Mouse (Mus musculus): ENCODE results near the gene Gm40460. TPM values are rescaled to one million over a fixed set of nuclear protein-coding genes. Genes with fewer than 3 reads are reported as not detected.
"Not testable (repeated sequence)": the region's sequence is repeated elsewhere in the genome, so short reads cannot be mapped to it uniquely, and the experiment has no call there.

The Gm40460 gene
- not detected in 2 replicates for polyA plus RNA-seq (2014; fragmentation: Nextera tagmentation; extraction: Ambion mirVana)

DNA sequence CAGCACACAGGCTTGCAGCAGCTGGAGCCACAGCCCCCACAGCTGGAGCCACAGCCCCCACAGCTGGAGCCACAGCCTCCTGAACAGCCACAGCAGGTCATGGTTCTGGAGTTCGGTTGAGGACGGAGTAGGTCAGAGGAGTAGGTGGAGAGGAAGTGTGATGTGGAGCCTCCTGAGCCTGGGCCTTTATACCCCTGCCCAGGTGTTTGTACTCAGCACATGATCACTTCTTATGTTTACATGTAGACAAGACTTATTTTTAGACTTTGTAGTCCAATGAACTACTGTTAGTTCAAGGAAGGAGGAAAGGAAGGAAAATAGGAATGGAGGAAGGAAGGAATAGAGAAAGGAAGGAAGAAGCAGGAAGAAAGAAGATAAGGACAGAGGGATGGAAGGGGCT, at the start of gene Gm40460:
Gm40460 (minus strand) TSS at position 101 of the 400 bp plus-strand sequence.
- no peak for DNase-seq (ENCODE audit: low spot score)
- ATAC-seq = no peak
- 58% methylated on average over 2 of the region's 2 CpGs for WGBS

GRCm38 (mm10) chr7:142285910-142286612, 45.2 kb upstream of the Gm40460 start:
- not testable (repeated sequence) for H3K27ac ChIP-seq (ENCODE audit: low read depth, low read length); ATAC-seq; H3K4me2 ChIP-seq (ENCODE audit: low read length); H3K9ac ChIP-seq (ENCODE audit: low read length); H3K27me3 ChIP-seq (replicated peaks; ENCODE audit: control insufficient read depth, insufficient read depth, low read length); H3K4me1 ChIP-seq (ENCODE audit: control insufficient read depth, insufficient read depth, low read length); DNase-seq (ENCODE audit: low spot score); H3K4me3 ChIP-seq (ENCODE audit: low read depth, low read length); H3K36me3 ChIP-seq (ENCODE audit: control insufficient read depth, insufficient read depth, low read length); H3K9me3 ChIP-seq (replicated peaks; ENCODE audit: control insufficient read depth, low read length)
- 82% methylated on average over 9 of the region's 9 CpGs for WGBS

More for the DNA sequence above, at the start of gene Gm40460:
- Histone ChIP-seq H3K4me3 (ENCODE audit: low read depth, low read length) (no peak within 1 kb of the TSS), H3K4me1 (ENCODE audit: control insufficient read depth, insufficient read depth, low read length) (no peaks in the 10 kb centered on the region), H3K9ac (ENCODE audit: low read length) (no peak within 1 kb of the TSS), H3K27me3 (replicated peaks; ENCODE audit: control insufficient read depth, insufficient read depth, low read length) (no peaks in the 10 kb centered on the region), H3K9me3 (replicated peaks; ENCODE audit: control insufficient read depth, low read length) (no peaks in the 10 kb centered on the region), H3K27ac (ENCODE audit: low read depth, low read length) (no peak within 1 kb of the TSS), H3K4me2 (ENCODE audit: low read length) (no peak within 1 kb of the TSS), H3K36me3 (ENCODE audit: control insufficient read depth, insufficient read depth, low read length) (no peaks in the 10 kb centered on the region)

GRCm38 (mm10) chr7:142285130-142285835, 44.4 kb upstream of the Gm40460 start:
- Histone ChIP-seq H3K4me1 (ENCODE audit: control insufficient read depth, insufficient read depth, low read length) (peaks cover 3% of the 10 kb centered on the region; the same call in 1 of the 2 replicates), H3K9me3 (replicated peaks; ENCODE audit: control insufficient read depth, low read length) (no peaks in the 10 kb centered on the region), H3K9ac (ENCODE audit: low read length) (peak overlapping the region; percentile 4; the same call in 1 of the 2 replicates), H3K4me3 (ENCODE audit: low read depth, low read length) (peak overlapping the region; percentile 47), H3K27me3 (replicated peaks; ENCODE audit: control insufficient read depth, insufficient read depth, low read length) (no peaks in the 10 kb centered on the region), H3K4me2 (ENCODE audit: low read length) (peak overlapping the region; percentile 83), H3K36me3 (ENCODE audit: control insufficient read depth, insufficient read depth, low read length) (no peaks in the 10 kb centered on the region), H3K27ac (ENCODE audit: low read depth, low read length) (no peak overlapping the region)
- WGBS = 19% methylated on average over 23 of the region's 23 CpGs
- DNase-seq (ENCODE audit: low spot score) (peak; percentile 63), ATAC-seq (peak; percentile 72)

DNA sequence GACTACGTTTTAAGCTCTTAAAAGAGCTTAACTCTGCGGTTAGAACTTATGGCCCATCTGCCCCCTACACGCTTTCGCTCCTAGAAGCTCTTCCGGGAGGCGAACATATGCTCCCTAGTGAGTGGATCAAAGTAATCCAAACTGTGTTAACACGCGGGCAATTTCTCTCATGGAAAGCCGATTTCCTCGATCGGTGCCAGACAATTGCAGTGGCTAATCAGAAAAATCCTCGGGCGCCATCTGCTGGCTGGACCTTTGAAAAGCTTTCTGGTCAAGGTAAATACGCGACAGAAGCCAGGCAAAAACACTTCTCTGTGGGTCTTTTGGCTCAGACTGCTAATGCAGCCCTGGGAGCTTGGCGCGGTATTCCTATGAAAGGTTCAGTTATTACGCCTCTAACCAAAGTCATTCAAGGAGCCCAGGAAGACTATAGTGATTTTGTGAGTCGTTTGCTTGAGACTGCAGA, 43.8 kb upstream of the Gm40460 start:
- ATAC-seq (peak; percentile 87), DNase-seq (ENCODE audit: low spot score) (peak; percentile 98)
- H3K27ac ChIP-seq (ENCODE audit: low read depth, low read length) = peak overlapping the region; percentile 67
- H3K27me3 ChIP-seq (replicated peaks; ENCODE audit: control insufficient read depth, insufficient read depth, low read length) = no peaks in the 10 kb centered on the region
- H3K4me3 ChIP-seq (ENCODE audit: low read depth, low read length) = peak overlapping the region; percentile 47
- peak overlapping the region; percentile 61 for H3K9ac ChIP-seq (ENCODE audit: low read length)
- under 1% methylated on average over 19 of the region's 19 CpGs for WGBS
- H3K4me2 ChIP-seq (ENCODE audit: low read length) = peak overlapping the region; percentile 83
- H3K4me1 ChIP-seq (ENCODE audit: control insufficient read depth, insufficient read depth, low read length) = peaks cover 3% of the 10 kb centered on the region; the same call in 1 of the 2 replicates
- no peaks in the 10 kb centered on the region for H3K36me3 ChIP-seq (ENCODE audit: control insufficient read depth, insufficient read depth, low read length)
- no peaks in the 10 kb centered on the region for H3K9me3 ChIP-seq (replicated peaks; ENCODE audit: control insufficient read depth, low read length)

- Histone ChIP-seq H3K4me3 (ENCODE audit: low read depth, low read length) (peak overlapping the region; percentile 47), H3K4me1 (ENCODE audit: control insufficient read depth, insufficient read depth, low read length) (peaks cover 3% of the 10 kb centered on the region; the same call in 1 of the 2 replicates), H3K36me3 (ENCODE audit: control insufficient read depth, insufficient read depth, low read length) (no peaks in the 10 kb centered on the region), H3K4me2 (ENCODE audit: low read length) (peak overlapping the region; percentile 83), H3K27ac (ENCODE audit: low read depth, low read length) (peak overlapping the region; percentile 67), H3K27me3 (replicated peaks; ENCODE audit: control insufficient read depth, insufficient read depth, low read length) (no peaks in the 10 kb centered on the region), H3K9ac (ENCODE audit: low read length) (peak overlapping the region; percentile 61), H3K9me3 (replicated peaks; ENCODE audit: control insufficient read depth, low read length) (no peaks in the 10 kb centered on the region)
- ATAC-seq = peak; percentile 82
- WGBS = 1% methylated on average over 38 of the region's 38 CpGs
- peak; percentile 73 for DNase-seq (ENCODE audit: low spot score)
Observed at GRCm38 (mm10) chr7:142284023-142284591, 43.2 kb upstream of the Gm40460 start.

GRCm38 (mm10) chr7:142282847-142283246, 42.0 kb upstream of the Gm40460 start:
- not testable (repeated sequence) for H3K27ac ChIP-seq (ENCODE audit: low read depth, low read length); H3K36me3 ChIP-seq (ENCODE audit: control insufficient read depth, insufficient read depth, low read length); H3K9me3 ChIP-seq (replicated peaks; ENCODE audit: control insufficient read depth, low read length); H3K4me1 ChIP-seq (ENCODE audit: control insufficient read depth, insufficient read depth, low read length); H3K4me2 ChIP-seq (ENCODE audit: low read length); ATAC-seq; H3K4me3 ChIP-seq (ENCODE audit: low read depth, low read length); DNase-seq (ENCODE audit: low spot score); H3K27me3 ChIP-seq (replicated peaks; ENCODE audit: control insufficient read depth, insufficient read depth, low read length); H3K9ac ChIP-seq (ENCODE audit: low read length)
- 36% methylated on average over 2 of the region's 2 CpGs for WGBS

- not testable (repeated sequence) for H3K9ac ChIP-seq (ENCODE audit: low read length); H3K4me1 ChIP-seq (ENCODE audit: control insufficient read depth, insufficient read depth, low read length); DNase-seq (ENCODE audit: low spot score); ATAC-seq; H3K9me3 ChIP-seq (replicated peaks; ENCODE audit: control insufficient read depth, low read length); H3K36me3 ChIP-seq (ENCODE audit: control insufficient read depth, insufficient read depth, low read length); H3K4me2 ChIP-seq (ENCODE audit: low read length); H3K27ac ChIP-seq (ENCODE audit: low read depth, low read length); H3K27me3 ChIP-seq (replicated peaks; ENCODE audit: control insufficient read depth, insufficient read depth, low read length); H3K4me3 ChIP-seq (ENCODE audit: low read depth, low read length)
- 78% methylated on average over 1 of the region's 1 CpGs for WGBS
Observed at GRCm38 (mm10) chr7:142279291-142279690, 38.4 kb upstream of the Gm40460 start.

GRCm38 (mm10) chr7:142278183-142278582, 37.3 kb upstream of the Gm40460 start:
- not testable (repeated sequence) for H3K9me3 ChIP-seq (replicated peaks; ENCODE audit: control insufficient read depth, low read length); H3K4me1 ChIP-seq (ENCODE audit: control insufficient read depth, insufficient read depth, low read length); H3K27ac ChIP-seq (ENCODE audit: low read depth, low read length); H3K9ac ChIP-seq (ENCODE audit: low read length); H3K27me3 ChIP-seq (replicated peaks; ENCODE audit: control insufficient read depth, insufficient read depth, low read length); H3K36me3 ChIP-seq (ENCODE audit: control insufficient read depth, insufficient read depth, low read length); H3K4me2 ChIP-seq (ENCODE audit: low read length); H3K4me3 ChIP-seq (ENCODE audit: low read depth, low read length)
- ATAC-seq (peak; percentile 65; the same call in 1 of the 2 replicates), DNase-seq (ENCODE audit: low spot score) (peak; percentile 77)
- 2% methylated on average over 3 of the region's 3 CpGs for WGBS

All from forebrain, embryonic 14.5 days (tissue).